Mouse (Mus musculus): ENCODE data around the gene Cipc. TPM values are rescaled to one million over a fixed set of nuclear protein-coding genes. Genes with fewer than 3 reads are reported as not detected.

Gene Cipc
- polyA plus RNA-seq, 1 experiment: 84.4 TPM

DNA sequence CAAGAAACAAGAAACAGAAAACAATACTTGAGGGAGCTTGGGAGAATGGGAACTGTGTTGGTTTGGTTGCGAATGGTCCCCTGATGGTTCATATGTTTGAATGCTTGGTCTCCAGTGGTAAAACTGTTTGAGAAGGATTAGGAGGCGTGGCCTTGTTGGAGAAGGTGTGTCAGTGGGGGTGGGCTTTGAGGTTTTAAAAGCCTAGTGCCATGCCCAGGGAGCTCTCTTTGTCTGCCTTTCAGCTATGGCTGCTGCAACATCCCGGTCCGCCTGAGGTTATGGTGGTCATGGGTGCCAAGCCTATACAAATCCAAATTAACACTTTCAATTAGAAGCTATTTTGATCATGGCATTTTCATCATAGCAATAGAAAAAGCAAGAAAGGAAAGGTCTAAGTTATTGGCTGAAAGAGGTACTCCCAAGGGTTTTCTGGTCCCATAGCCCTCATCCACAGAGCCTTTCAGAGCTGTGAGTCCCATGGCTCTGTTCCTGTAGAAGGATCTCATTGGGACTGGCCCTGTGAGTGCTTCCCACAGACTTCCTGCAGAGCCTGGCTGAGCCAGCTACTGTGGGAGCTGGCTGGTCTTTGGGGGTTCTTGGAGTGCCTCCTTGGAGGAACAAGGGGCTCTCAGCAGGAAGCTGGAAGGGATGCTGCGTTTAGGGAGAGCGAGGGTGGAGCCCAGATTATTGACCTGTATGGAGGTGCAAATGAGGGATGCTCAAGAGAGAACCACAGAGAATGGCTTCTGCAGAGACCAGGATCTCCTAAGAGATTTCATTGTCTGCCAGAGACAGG lies 15.7 kb upstream of the Cipc start:
- TF ChIP-seq POLR2A (IDR thresholded peaks at IDR 0.05; ENCODE audit: extremely low read depth, insufficient read depth, low read length) (no peak), CTCF (IDR thresholded peaks at IDR 0.05; ENCODE audit: extremely low read depth, insufficient read depth, low read length) (no peak)
- H3K4me1 ChIP-seq (ENCODE audit: control insufficient read depth, insufficient read depth, low read length): no peaks in the 10 kb centered on the region; the same call in 1 of the 2 replicates
- H3K4me3 ChIP-seq (ENCODE audit: insufficient read depth, low read length): no peak overlapping the region
- peak overlapping the region; percentile 27; the same call in 1 of the 2 replicates for H3K27ac ChIP-seq (ENCODE audit: insufficient read depth, low read length)

DNA sequence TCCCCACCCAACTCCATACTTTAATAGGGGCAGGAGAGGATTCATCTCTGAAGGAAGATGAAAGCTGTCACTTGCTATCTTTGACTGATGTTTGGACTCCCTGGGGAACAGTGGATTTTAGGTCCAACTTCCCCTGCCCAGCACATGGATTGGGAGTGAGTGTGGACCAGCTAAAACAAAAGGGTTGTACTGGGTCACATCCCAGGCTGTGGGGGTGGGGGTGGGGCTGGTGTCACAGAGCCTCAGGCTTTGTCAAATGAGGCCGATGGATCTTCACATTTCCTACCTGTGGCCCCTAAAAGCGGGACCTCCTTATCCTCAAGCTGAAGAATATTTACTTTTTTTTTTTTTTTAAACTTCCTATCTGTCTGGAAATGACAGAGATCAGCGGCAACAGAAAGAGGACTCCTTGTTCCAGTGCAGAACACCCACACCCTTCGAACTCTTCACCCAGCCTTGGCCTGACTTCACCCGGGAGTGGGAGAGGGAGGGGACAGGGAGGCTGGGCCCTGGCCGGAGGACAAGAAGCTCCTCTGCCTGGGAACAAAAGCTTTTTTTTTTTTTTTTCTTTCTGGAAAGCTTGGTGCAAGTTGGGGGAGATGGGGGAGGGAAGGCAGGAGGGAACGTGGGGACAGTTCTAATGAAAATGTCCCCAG lies 14.8 kb upstream of the Cipc start:
- TF ChIP-seq POLR2A (IDR thresholded peaks at IDR 0.05; ENCODE audit: extremely low read depth, insufficient read depth, low read length) (no peak), CTCF (IDR thresholded peaks at IDR 0.05; ENCODE audit: extremely low read depth, insufficient read depth, low read length) (no peak)
- H3K27ac ChIP-seq (ENCODE audit: insufficient read depth, low read length): 0 out of 2 replicates have a peak overlapping the region, but pooled peaks have one; percentile 32
- no peak overlapping the region for H3K4me3 ChIP-seq (ENCODE audit: insufficient read depth, low read length)
- no peaks in the 10 kb centered on the region; the same call in 1 of the 2 replicates for H3K4me1 ChIP-seq (ENCODE audit: control insufficient read depth, insufficient read depth, low read length)

DNA sequence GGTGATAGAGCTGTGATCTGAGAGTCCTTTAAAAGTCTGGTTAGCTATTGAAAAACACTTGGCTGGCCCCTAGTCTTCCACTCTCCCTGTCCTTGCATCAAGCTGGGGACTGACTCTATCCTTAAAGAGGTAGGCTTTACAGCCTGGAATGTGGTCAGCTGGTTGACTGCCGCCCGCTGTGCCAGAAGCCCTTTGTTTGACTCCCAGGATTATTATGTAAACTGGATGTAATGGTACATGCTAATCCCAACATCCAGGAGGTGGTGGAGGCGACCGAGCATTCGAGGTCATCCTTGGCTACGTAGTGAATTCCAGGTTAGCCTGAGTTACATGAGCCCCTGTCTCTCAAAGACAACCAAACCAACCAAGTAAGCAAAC lies 14.3 kb upstream of the Cipc start:
- Histone ChIP-seq H3K4me1 (ENCODE audit: control insufficient read depth, insufficient read depth, low read length) (no peaks in the 10 kb centered on the region; the same call in 1 of the 2 replicates), H3K27ac (ENCODE audit: insufficient read depth, low read length) (peak overlapping the region; percentile 32; the same call in 1 of the 2 replicates), H3K4me3 (ENCODE audit: insufficient read depth, low read length) (no peak overlapping the region)
- TF ChIP-seq POLR2A (IDR thresholded peaks at IDR 0.05; ENCODE audit: extremely low read depth, insufficient read depth, low read length) (no peak), CTCF (IDR thresholded peaks at IDR 0.05; ENCODE audit: extremely low read depth, insufficient read depth, low read length) (no peak)

DNA sequence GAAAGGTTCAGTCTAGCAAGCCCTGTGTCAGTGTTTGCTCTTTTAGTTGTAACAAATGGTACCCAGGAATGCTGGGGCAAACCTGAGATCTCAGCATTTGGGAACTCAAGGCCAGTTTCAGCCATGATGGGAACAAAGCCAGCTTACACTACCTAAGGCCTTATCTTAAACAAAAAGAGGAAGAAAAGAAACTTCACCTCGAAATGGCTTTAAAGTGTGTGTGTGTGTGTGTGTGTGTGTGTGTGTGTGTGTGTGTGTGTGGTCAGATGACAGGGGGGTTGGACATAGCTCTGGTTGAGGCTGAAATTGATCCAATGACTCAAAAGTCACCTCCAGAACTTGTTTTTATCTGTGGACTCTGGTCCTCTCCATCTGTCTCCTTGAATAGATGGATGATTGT lies 12.1 kb upstream of the Cipc start:
- Histone ChIP-seq H3K4me1 (ENCODE audit: control insufficient read depth, insufficient read depth, low read length) (no peaks in the 10 kb centered on the region; the same call in 1 of the 2 replicates), H3K27ac (ENCODE audit: insufficient read depth, low read length) (no peak overlapping the region), H3K4me3 (ENCODE audit: insufficient read depth, low read length) (no peak overlapping the region)
- TF ChIP-seq POLR2A (IDR thresholded peaks at IDR 0.05; ENCODE audit: extremely low read depth, insufficient read depth, low read length): no peak
- no peak for TF ChIP-seq CTCF (IDR thresholded peaks at IDR 0.05; ENCODE audit: extremely low read depth, insufficient read depth, low read length)

DNA sequence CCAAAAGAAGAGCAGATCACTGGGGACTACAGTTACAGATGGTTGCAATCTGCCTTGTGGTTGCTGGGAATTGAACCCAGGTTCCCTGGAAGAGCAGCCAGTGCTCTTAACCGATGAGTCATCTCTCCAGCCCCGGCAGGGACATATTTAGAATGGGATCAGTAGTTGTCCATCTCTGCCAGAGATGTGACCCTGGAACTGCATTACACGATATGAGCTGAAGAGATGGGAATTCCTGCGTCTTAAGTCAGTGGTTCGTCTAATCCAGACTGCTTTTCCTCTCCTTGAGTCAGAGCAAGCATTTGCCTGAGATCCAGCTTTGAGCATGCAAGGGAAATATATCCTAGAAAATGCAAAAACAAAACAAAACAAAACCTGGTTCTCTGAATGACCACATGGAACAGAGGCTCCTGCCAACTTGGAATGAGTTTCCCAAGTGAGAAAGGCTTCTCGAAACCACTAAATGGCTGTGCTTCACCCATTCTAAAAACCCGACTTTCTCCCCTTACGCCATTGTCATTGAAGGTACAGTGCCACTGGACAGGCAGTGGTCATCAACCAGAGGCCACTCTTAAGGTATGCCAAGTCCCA lies 11.1 kb upstream of the Cipc start:
- Histone ChIP-seq H3K4me1 (ENCODE audit: control insufficient read depth, insufficient read depth, low read length) (no peaks in the 10 kb centered on the region; the same call in 1 of the 2 replicates), H3K27ac (ENCODE audit: insufficient read depth, low read length) (no peak overlapping the region), H3K4me3 (ENCODE audit: insufficient read depth, low read length) (no peak overlapping the region)
- TF ChIP-seq CTCF (IDR thresholded peaks at IDR 0.05; ENCODE audit: extremely low read depth, insufficient read depth, low read length) (no peak), POLR2A (IDR thresholded peaks at IDR 0.05; ENCODE audit: extremely low read depth, insufficient read depth, low read length) (no peak)

DNA sequence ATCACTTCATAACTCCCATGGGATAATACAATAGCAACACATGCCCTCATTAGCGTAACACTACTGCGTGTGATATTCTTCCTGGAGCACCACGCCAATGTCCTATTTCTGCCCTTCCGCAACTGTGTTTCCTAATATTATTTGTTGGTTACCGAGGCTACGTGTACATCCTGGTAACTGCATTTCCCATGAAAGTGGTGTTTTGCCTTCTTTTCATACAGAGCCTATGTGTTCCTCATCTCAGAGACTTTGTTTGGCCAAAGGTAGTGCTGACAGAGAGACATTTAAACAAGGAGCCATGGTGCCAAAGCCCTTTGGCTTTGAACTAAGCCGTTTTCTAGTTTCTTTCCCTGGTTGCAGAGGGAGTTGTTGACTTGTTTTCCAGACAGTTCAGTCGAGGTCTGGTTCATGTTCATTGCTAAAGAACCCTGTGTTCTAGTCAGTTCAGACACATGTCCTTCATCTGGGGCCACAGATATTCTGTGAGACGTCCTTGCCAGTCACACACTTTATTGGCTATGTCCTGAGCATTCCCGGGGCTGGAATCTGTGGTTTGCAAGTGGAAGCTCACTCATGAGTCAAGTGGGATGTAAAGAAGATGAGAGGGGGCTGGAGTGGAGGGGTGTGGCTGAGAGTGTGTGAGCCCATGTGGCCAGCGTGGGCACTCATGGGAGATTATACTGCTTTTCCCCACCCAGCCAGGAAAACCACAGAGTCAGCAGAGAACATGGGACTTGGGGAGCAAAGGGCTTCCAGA lies 10.1 kb upstream of the Cipc start:
- peak overlapping the region; percentile 81; the same call in 1 of the 2 replicates for H3K27ac ChIP-seq (ENCODE audit: insufficient read depth, low read length)
- TF ChIP-seq CTCF (IDR thresholded peaks at IDR 0.05; ENCODE audit: extremely low read depth, insufficient read depth, low read length): no peak
- TF ChIP-seq POLR2A (IDR thresholded peaks at IDR 0.05; ENCODE audit: extremely low read depth, insufficient read depth, low read length): no peak
- peaks cover 4% of the 10 kb centered on the region for H3K4me1 ChIP-seq (ENCODE audit: control insufficient read depth, insufficient read depth, low read length)
- no peak overlapping the region for H3K4me3 ChIP-seq (ENCODE audit: insufficient read depth, low read length)

DNA sequence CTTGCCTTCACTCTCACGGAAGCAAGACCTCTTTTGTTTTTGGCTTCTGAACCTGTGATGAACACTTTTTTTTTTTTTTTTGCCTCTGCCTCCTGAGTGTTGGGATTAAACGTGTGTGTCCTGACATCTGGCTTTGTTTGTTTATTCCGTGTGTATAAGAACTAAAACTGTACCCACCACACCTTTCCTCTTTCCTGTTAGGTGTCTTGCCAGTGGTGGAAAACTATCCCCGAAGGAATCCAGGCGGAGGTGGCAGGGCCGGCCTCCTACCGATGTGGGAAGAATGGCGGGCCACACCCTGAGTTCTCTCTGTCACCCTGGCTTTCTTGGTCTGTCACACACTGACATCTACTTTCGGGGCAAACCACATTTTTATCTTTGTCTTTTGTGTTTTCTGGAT lies 8.3 kb upstream of the Cipc start:
- peaks cover 7% of the 10 kb centered on the region for H3K4me1 ChIP-seq (ENCODE audit: control insufficient read depth, insufficient read depth, low read length)
- H3K4me3 ChIP-seq (ENCODE audit: insufficient read depth, low read length): no peak overlapping the region
- no peak overlapping the region for H3K27ac ChIP-seq (ENCODE audit: insufficient read depth, low read length)
- TF ChIP-seq CTCF (IDR thresholded peaks at IDR 0.05; ENCODE audit: extremely low read depth, insufficient read depth, low read length): no peak
- TF ChIP-seq POLR2A (IDR thresholded peaks at IDR 0.05; ENCODE audit: extremely low read depth, insufficient read depth, low read length): no peak

DNA sequence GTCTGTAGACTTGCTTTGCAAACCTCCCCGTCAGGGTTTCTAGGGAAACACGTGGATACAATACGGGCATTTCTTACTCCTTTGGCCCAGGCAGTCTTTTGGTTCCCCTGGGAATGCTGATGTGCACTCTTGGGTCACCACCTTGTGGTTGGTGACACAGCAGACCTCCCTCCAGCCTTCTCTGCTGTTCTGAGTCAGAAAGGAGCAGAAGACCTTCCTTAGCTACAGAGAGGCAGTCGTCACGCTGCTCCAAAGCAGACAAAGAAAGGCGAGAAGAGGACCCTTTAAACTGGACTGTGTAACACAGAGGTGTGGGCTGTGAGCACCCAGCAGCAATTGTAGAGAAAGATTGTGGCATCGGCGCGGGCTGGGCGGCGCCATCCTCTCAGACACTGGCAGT lies 5.7 kb upstream of the Cipc start:
- TF ChIP-seq POLR2A (IDR thresholded peaks at IDR 0.05; ENCODE audit: extremely low read depth, insufficient read depth, low read length) (0 out of 2 replicates have a peak, but pooled peaks have one; percentile 11), CTCF (IDR thresholded peaks at IDR 0.05; ENCODE audit: extremely low read depth, insufficient read depth, low read length) (no peak)
- 0 out of 2 replicates have a peak overlapping the region, but pooled peaks have one; percentile 32 for H3K27ac ChIP-seq (ENCODE audit: insufficient read depth, low read length)

More for the DNA sequence above, 5.7 kb upstream of the Cipc start:
- H3K4me1 ChIP-seq (ENCODE audit: control insufficient read depth, insufficient read depth, low read length): peaks cover 8% of the 10 kb centered on the region
- no peak overlapping the region for H3K4me3 ChIP-seq (ENCODE audit: insufficient read depth, low read length)
